Mouse (Mus musculus) bone marrow macrophage, adult 2 months (primary cell): ENCODE data around the gene Dhps.

Experiments
- CTCF ChIP-seq: IDR thresholded peaks from 2 replicates; pipeline ENCODE4 v1.5.1; 2012; ENCODE audit warnings: low read depth, mild to moderate bottlenecking, low read length, moderate library complexity
- POLR2A ChIP-seq: IDR thresholded peaks from 2 replicates; pipeline ENCODE4 v1.6.1; 2012; ENCODE audit warnings: mild to moderate bottlenecking, low read depth, low read length, borderline replicate concordance

DNA sequence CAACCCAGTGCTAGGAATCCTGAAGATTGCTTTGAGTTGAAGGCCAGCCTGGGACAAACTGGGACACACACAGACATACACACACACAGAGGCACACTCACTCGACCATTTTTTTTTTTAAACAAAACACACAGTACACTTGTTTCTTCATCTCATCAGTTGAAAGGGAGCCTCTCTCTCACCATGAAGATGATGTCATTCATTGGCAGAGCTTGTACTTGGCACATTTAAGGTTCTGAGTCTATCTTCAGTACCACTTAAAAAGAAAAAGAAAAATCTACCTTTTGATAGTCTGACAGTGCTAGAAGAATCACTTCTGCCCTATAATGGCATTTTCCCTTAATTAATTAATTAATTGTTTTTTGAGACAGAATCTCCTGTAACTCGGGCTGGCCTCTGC lies 17.2 kb downstream of the Dhps start:
- TF ChIP-seq CTCF (no peak), POLR2A (no peak)
